Mouse (Mus musculus): ENCODE measurements around the gene Polg.

- no peak for TF ChIP-seq POLR2A (IDR thresholded peaks at IDR 0.05; ENCODE audit: insufficient read length, low read depth)
- no peak for TF ChIP-seq MAX (IDR thresholded peaks at IDR 0.05; ENCODE audit: low read depth)
- TF ChIP-seq MYOD1 (IDR thresholded peaks at IDR 0.05; ENCODE audit: control insufficient read depth in 1 of 3, insufficient read length in 2 of 3, low read depth in 2 of 3), result no peak
- no peak for TF ChIP-seq CEBPB (IDR thresholded peaks at IDR 0.05; ENCODE audit: insufficient read depth, poor library complexity, severe bottlenecking)
- no peak for TF ChIP-seq REST (IDR thresholded peaks at IDR 0.05; ENCODE audit: insufficient read depth, insufficient read length)
- no peak for TF ChIP-seq POLR2AphosphoS2 (IDR thresholded peaks at IDR 0.05; ENCODE audit: insufficient read length, low read depth)
- TF ChIP-seq TCF3 (IDR thresholded peaks at IDR 0.05; ENCODE audit: insufficient read length, low read depth), result no peak
- TF ChIP-seq TCF12 (IDR thresholded peaks at IDR 0.05; ENCODE audit: insufficient read depth, poor library complexity, severe bottlenecking), result no peak
These were observed 67.2 kb downstream of the Polg start for GRCm38 (mm10) chr7:79398971-79399370.
